Mouse (Mus musculus): ENCODE data around the gene Apoa1.

Gene Apoa1

GRCm38 (mm10) chr9:46257546-46257945 lies 29.2 kb downstream of the Apoa1 start:
- DNase-seq (ENCODE audit: low spot score): no peak

- DNase-seq (ENCODE audit: low spot score): no peak
Measured at GRCm38 (mm10) chr9:46259111-46259510, 30.7 kb downstream of the Apoa1 start.

GRCm38 (mm10) chr9:46261131-46261530 lies 32.8 kb downstream of the Apoa1 start:
- DNase-seq (ENCODE audit: low spot score): no peak

GRCm38 (mm10) chr9:46268343-46268873 lies 40.0 kb downstream of the Apoa1 start, which contains the start of gene Apoa5:
Gene Apoa5, plus strand, starts transcription at chr9:46268633.
- DNase-seq (ENCODE audit: low spot score): no peak

- no peak for DNase-seq (ENCODE audit: low spot score)
Measured at GRCm38 (mm10) chr9:46269125-46269524, 40.7 kb downstream of the Apoa1 start.

- no peak for DNase-seq (ENCODE audit: low spot score)
Measured at GRCm38 (mm10) chr9:46270782-46271181, 42.4 kb downstream of the Apoa1 start.

GRCm38 (mm10) chr9:46272070-46272469 lies 43.7 kb downstream of the Apoa1 start:
- no peak for DNase-seq (ENCODE audit: low spot score)

- peak; percentile 87 for DNase-seq (ENCODE audit: low spot score)
Measured at GRCm38 (mm10) chr9:46272677-46273454, 44.5 kb downstream of the Apoa1 start, which contains the start of gene Zpr1. Gene Zpr1, plus strand, starts transcription at chr9:46273064.

GRCm38 (mm10) chr9:46274494-46274893 lies 46.1 kb downstream of the Apoa1 start:
- DNase-seq (ENCODE audit: low spot score): no peak

All from c-Kit-positive CD71-positive TER-119-positive erythroid progenitor cells, embryonic 14.5 days (primary cell).